Mouse (Mus musculus): ENCODE data around the gene Kit.

- TF ChIP-seq CTCF (IDR thresholded peaks at IDR 0.05; ENCODE audit: low read depth, low read length) (no peak), POLR2A (IDR thresholded peaks at IDR 0.05; ENCODE audit: borderline replicate concordance, low read depth, low read length) (no peak)
These were observed at the start of gene Kit for GRCm38 (mm10) chr5:75574852-75575566.

Data from bone marrow macrophage, adult 2 months (primary cell).